Comparison of ENCODE assay signal across 26 mouse cellular contexts in genomic region chr5:143989046-143989445, GRCm38 (mm10). TPM values are rescaled to one million over a fixed set of nuclear protein-coding genes. Genes with fewer than 3 reads are reported as not detected.
DNase-seq lines count a peak whose midpoint lies in the region; ATAC-seq lines count a peak whose summit lies in the region.
"Had no signal": no experiment of that assay in that cellular context is flagged by ENCODE, and none has a peak within 500 bp of the region (broad histone marks: within the 10 kb centered on the region; RNA-seq: fewer than 3 reads in every experiment).

No protein-coding gene starts in this region.

- no peak overlapping the region for H3K4me3 ChIP-seq in heart, embryonic 15.5 days
- H3K4me3 ChIP-seq: gastrocnemius, adult 2 months; hindbrain, embryonic 10.5 days had no signal

- peak; percentile 68 for ATAC-seq in heart, embryonic 15.5 days (replicated peaks; ENCODE audit: insufficient number of reproducible peaks, insufficient read depth, low FRiP score, low read depth)

- H3K4me2 ChIP-seq in heart, embryonic 15.5 days = no peak overlapping the region

- no peaks in the 10 kb centered on the region for H3K27me3 ChIP-seq in heart, embryonic 15.5 days
- H3K27me3 ChIP-seq: CH12.LX had no signal

- intact Hi-C loops in heart, postnatal 36 days (cut with DNase I) = no loop called here

- no peak for DNase-seq in heart, postnatal 36 days
- DNase-seq in layer of hippocampus, adult 9-11 months = peak; percentile 62
- DNase-seq in layer of hippocampus, adult 9-10 months (ENCODE audit: low spot score) = no peak
- DNase-seq in right cerebral cortex, adult 18-20 months = peak; percentile 17
- no peak for DNase-seq in right cerebral cortex, postnatal 36 days (ENCODE audit: low spot score in 2 of 2)
- no peak for DNase-seq in kidney, postnatal 14 days
- DNase-seq: adrenal gland, postnatal 14 days; cerebellum, adult 11 months; gastrocnemius, adult 2 months; kidney, adult 8-10 months; kidney, postnatal 25 days; lung, adult 18-20 months; lung, postnatal 36 days had no signal

- peaks cover 65% of the 10 kb centered on the region for H3K36me3 ChIP-seq in heart, embryonic 15.5 days

- peaks cover 6% of the 10 kb centered on the region for H3K4me1 ChIP-seq in heart, embryonic 15.5 days (replicated peaks)
- H3K4me1 ChIP-seq: hindbrain, embryonic 10.5 days had no signal

- WGBS in heart, embryonic 15.5 days = 70% methylated on average over 4 of the region's 4 CpGs

- H3K9ac ChIP-seq in heart, embryonic 15.5 days = no peak overlapping the region

- H3K9me3 ChIP-seq in heart, embryonic 15.5 days (replicated peaks) = no peaks in the 10 kb centered on the region
- H3K9me3 ChIP-seq: hindbrain, embryonic 10.5 days had no signal

- H3K27ac ChIP-seq in heart, embryonic 15.5 days = peak overlapping the region; percentile 57
- H3K27ac ChIP-seq: gastrocnemius, adult 2 months; hindbrain, embryonic 10.5 days; stomach, postnatal 0 days had no signal

RNA-seq across cellular contexts. Expression of gene Ccz1, which starts 25.6 kb away (rescaled TPM):
- 46.1 and 48.8 TPM in 2 replicates for polyA plus RNA-seq in heart, embryonic 15.5 days (2015; fragmentation: Nextera tagmentation; extraction: Ambion mirVana)
- 10 to 100 TPM; 30.4 to 30.5 TPM for total RNA-seq in heart, postnatal 36 days (2021)

RNA-seq across cellular contexts. Expression of gene Ocm, which starts 37.4 kb away (rescaled TPM):
- polyA plus RNA-seq in heart, embryonic 15.5 days (2015; fragmentation: Nextera tagmentation; extraction: Ambion mirVana) = not detected in 2 replicates
- not detected for total RNA-seq in heart, postnatal 36 days (2021)
- total RNA-seq: adrenal gland, postnatal 14 days; CH12.LX; gastrocnemius, adult 2 months; layer of hippocampus, postnatal 14 days; liver, adult 2 months; megakaryocyte-erythroid progenitor cell, adult 5-6 weeks; MEL; midbrain, postnatal 0 days; neutrophil, adult 5-6 weeks had no signal
- polyA plus RNA-seq: forebrain, embryonic 11.5 days; gonadal fat pad, adult 2 months; hindbrain, embryonic 10.5 days; liver, adult 2 months; urinary bladder, adult 2 months had no signal

RNA-seq across cellular contexts. Expression of gene Rsph10b, which starts 56.2 kb away (rescaled TPM):
- polyA plus RNA-seq in heart, embryonic 15.5 days (2015; fragmentation: Nextera tagmentation; extraction: Ambion mirVana) = 0.63 and 0.74 TPM in 2 replicates
- total RNA-seq in heart, postnatal 36 days (2021) = under 1 TPM; 0.11 to 0.19 TPM
- total RNA-seq: liver, adult 2 months had no signal
- polyA plus RNA-seq: liver, adult 2 months had no signal

Comparison
In these comparisons a context has a peak if more than half of its experiments do, and no peak if none do; other contexts are left out.
1. DNase-seq: peak in layer of hippocampus, adult 9-11 months (single experiment) and right cerebral cortex, adult 18-20 months (single experiment); none in heart, postnatal 36 days (0 of 2), layer of hippocampus, adult 9-10 months (single experiment), right cerebral cortex, postnatal 36 days (0 of 2) and kidney, postnatal 14 days (single experiment).